Mouse (Mus musculus): Measurements from ENCODE around the gene Myo6. TPM values are rescaled to one million over a fixed set of nuclear protein-coding genes. Genes with fewer than 3 reads are reported as not detected.

The Myo6 gene
- polyA plus RNA-seq, 1 experiment = 16.4 TPM

DNA sequence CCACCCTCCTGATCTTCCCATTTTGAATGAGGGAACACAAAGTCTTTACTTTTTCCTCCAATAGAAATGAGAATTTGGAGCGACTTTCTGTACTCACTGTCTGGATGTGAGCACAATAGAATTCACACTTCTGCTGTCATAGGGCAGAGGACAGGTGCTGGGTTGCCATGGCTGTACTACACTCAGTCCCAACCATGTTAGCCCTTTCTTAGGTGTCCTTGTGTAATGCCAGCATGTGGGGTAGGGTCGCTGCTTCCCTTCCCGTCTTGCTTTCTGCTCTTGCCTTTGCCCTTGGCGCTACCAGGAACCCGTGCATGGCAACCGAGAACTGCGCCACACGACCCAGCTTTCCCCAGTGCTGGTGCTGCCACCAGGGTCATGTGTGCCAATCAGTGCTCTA is 21.9 kb downstream of the Myo6 start:
- Histone ChIP-seq H3K27ac (ENCODE audit: control insufficient read depth, insufficient read depth, low read depth, low read length, poor library complexity) (no peak overlapping the region), H3K4me3 (replicated peaks; ENCODE audit: control insufficient read depth, low read depth, low read length) (no peak overlapping the region), H3K4me1 (ENCODE audit: control insufficient read depth, insufficient read depth, low read length) (no peaks in the 10 kb centered on the region)
- 84% methylated on average over 8 of the region's 8 CpGs for WGBS
- no peak for TF ChIP-seq POLR2A (IDR thresholded peaks at IDR 0.05; ENCODE audit: borderline replicate concordance, control insufficient read depth, low read depth, low read length)
- no peak for TF ChIP-seq CTCF (IDR thresholded peaks at IDR 0.05; ENCODE audit: control insufficient read depth, insufficient read depth, low read length)

DNA sequence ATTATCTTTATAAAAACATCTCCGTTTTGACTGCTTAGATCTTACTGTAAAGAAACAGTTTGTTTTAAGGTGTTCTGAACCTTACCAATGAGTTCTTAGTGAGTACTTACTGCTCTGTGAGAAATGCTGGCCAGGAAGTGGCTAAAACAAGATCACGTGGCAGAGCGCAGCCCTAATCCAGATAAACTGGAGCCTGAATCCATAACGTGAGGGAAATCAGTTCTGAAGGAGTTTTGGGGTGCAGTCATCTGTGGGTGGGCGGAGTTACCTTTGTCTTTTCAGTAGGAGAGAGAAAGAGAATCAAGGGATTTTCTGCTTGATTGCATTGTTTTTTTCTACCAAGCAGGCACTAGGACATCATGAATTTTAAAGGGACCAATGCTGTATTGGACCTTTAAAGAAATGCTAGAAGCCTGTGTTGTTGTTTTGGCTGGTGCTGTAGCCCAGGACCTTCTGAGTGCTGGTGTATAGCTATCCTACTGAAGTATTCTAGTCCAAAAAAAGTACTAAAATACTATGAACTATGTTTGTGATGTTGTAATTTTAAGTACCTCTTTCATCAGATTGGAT is 23.6 kb downstream of the Myo6 start:
- no peak for TF ChIP-seq POLR2A (IDR thresholded peaks at IDR 0.05; ENCODE audit: borderline replicate concordance, control insufficient read depth, low read depth, low read length)
- no peak for TF ChIP-seq CTCF (IDR thresholded peaks at IDR 0.05; ENCODE audit: control insufficient read depth, insufficient read depth, low read length)
- 66% methylated on average over 5 of the region's 5 CpGs for WGBS
- H3K4me3 ChIP-seq (replicated peaks; ENCODE audit: control insufficient read depth, low read depth, low read length) = no peak overlapping the region
- H3K4me1 ChIP-seq (ENCODE audit: control insufficient read depth, insufficient read depth, low read length) = no peaks in the 10 kb centered on the region
- H3K27ac ChIP-seq (ENCODE audit: control insufficient read depth, insufficient read depth, low read depth, low read length, poor library complexity) = no peak overlapping the region

DNA sequence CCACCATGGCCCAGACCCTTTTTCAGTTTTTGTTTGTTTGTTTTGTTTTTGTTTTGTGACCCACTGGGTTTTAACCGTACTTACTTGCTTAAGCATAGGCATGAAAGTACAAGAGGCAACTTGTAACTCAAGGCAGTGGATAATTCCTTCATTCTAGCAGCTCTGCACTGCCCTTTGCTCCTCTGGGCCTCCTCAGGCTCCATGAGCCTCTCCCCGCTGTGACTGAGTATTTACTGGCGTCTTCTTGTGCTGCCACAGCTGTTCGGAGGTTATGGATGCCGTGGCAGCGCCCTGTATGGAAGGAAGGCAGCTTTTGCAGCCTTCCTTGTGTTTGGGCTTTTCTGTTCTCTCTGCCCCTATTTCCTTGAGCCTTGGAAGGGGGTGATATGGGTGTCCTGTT is 26.4 kb downstream of the Myo6 start:
- H3K27ac ChIP-seq (ENCODE audit: control insufficient read depth, insufficient read depth, low read depth, low read length, poor library complexity) = no peak overlapping the region
- WGBS = 79% methylated on average over 6 of the region's 6 CpGs
- TF ChIP-seq POLR2A (IDR thresholded peaks at IDR 0.05; ENCODE audit: borderline replicate concordance, control insufficient read depth, low read depth, low read length) (no peak), CTCF (IDR thresholded peaks at IDR 0.05; ENCODE audit: control insufficient read depth, insufficient read depth, low read length) (no peak)
- H3K4me3 ChIP-seq (replicated peaks; ENCODE audit: control insufficient read depth, low read depth, low read length) = no peak overlapping the region
- no peaks in the 10 kb centered on the region for H3K4me1 ChIP-seq (ENCODE audit: control insufficient read depth, insufficient read depth, low read length)

DNA sequence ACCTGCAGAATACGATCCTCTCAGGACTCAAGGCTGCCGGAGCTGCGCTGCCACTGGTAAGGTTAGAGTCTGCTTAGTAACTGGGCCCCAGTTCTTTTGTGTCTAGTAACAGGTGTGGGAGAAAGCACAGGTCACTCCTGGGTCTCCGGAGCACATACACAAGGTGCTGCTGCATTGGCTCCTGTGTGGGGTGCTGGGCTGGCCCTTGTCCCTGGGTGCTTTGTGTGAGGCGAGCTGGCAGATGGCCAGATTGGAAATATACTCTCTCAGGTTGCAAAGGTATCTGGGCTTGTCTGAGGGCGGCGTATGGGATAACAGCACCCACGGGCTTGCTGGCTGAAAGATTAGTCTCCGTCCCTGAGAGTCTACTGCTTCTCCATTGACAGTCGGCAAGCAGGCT is 27.5 kb downstream of the Myo6 start:
- TF ChIP-seq POLR2A (IDR thresholded peaks at IDR 0.05; ENCODE audit: borderline replicate concordance, control insufficient read depth, low read depth, low read length) (no peak), CTCF (IDR thresholded peaks at IDR 0.05; ENCODE audit: control insufficient read depth, insufficient read depth, low read length) (no peak)
- no peaks in the 10 kb centered on the region for H3K4me1 ChIP-seq (ENCODE audit: control insufficient read depth, insufficient read depth, low read length)
- H3K4me3 ChIP-seq (replicated peaks; ENCODE audit: control insufficient read depth, low read depth, low read length) = no peak overlapping the region
- H3K27ac ChIP-seq (ENCODE audit: control insufficient read depth, insufficient read depth, low read depth, low read length, poor library complexity) = no peak overlapping the region
- 85% methylated on average over 10 of the region's 10 CpGs for WGBS

DNA sequence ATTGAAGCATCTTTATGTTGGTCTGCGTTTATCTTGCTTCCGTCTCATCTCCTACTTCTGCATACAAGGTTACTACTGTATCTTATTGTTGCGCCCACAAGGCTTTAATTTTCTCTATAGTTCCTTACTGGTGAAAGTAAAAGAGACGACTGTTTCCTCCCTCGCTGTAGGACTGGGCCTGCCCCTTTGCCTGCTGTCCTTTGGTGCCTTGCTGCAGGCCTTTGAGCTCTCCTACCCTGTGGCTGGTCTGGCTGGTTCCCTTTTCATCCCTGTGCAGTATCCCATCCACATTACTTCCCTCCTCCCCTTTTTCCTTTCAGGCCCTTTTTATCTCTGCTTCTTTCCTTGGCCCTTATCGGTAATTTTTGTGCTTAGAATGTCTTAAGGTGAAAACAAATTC is 29.6 kb downstream of the Myo6 start:
- no peak overlapping the region for H3K4me3 ChIP-seq (replicated peaks; ENCODE audit: control insufficient read depth, low read depth, low read length)
- no peak for TF ChIP-seq CTCF (IDR thresholded peaks at IDR 0.05; ENCODE audit: control insufficient read depth, insufficient read depth, low read length)
- TF ChIP-seq POLR2A (IDR thresholded peaks at IDR 0.05; ENCODE audit: borderline replicate concordance, control insufficient read depth, low read depth, low read length) = no peak
- WGBS = 76% methylated on average over 6 of the region's 6 CpGs
- H3K4me1 ChIP-seq (ENCODE audit: control insufficient read depth, insufficient read depth, low read length) = no peaks in the 10 kb centered on the region
- no peak overlapping the region for H3K27ac ChIP-seq (ENCODE audit: control insufficient read depth, insufficient read depth, low read depth, low read length, poor library complexity)

DNA sequence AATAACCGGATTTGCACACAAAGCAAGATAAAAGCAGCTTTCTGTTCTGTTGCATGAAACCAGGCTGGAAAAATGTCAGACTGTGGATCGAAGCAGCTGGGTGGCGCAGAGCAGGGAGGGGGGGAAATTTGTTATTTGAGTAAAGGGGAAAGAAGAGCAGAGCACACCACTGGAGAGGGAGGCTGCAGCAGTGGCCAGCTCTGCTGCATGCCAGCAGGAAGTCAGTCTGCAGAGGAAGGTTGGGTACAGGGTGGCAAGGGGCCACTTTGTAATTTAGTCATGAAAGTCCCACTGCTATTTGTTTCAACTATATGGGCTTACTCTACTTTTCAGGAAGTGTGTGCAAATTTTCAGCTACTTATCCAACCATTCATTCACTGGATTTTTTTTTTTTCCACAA is 31.3 kb downstream of the Myo6 start:
- Histone ChIP-seq H3K27ac (ENCODE audit: control insufficient read depth, insufficient read depth, low read depth, low read length, poor library complexity) (no peak overlapping the region), H3K4me3 (replicated peaks; ENCODE audit: control insufficient read depth, low read depth, low read length) (no peak overlapping the region), H3K4me1 (ENCODE audit: control insufficient read depth, insufficient read depth, low read length) (no peaks in the 10 kb centered on the region)
- WGBS = 55% methylated on average over 3 of the region's 3 CpGs
- TF ChIP-seq CTCF (IDR thresholded peaks at IDR 0.05; ENCODE audit: control insufficient read depth, insufficient read depth, low read length) = no peak
- no peak for TF ChIP-seq POLR2A (IDR thresholded peaks at IDR 0.05; ENCODE audit: borderline replicate concordance, control insufficient read depth, low read depth, low read length)

DNA sequence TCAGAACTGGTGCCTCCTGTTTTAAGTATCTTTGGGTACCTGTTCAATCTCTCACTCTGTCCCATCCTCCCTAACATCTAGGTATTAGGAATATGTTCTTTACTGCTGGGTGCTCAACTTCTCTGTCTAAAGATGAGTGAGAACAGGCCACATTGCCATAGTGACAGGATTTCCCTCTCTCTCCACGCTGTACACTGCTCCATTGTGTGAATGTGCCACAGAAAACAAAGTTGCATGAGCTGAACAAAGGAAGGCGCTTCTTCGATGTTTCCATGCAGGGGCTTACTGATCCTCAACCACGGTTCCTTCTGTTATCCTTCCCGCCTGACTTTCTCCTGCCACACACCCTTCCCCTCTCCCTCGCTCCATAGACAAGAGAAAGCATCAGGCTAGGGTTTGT is 32.4 kb downstream of the Myo6 start:
- 81% methylated on average over 6 of the region's 6 CpGs for WGBS
- TF ChIP-seq CTCF (IDR thresholded peaks at IDR 0.05; ENCODE audit: control insufficient read depth, insufficient read depth, low read length) (no peak), POLR2A (IDR thresholded peaks at IDR 0.05; ENCODE audit: borderline replicate concordance, control insufficient read depth, low read depth, low read length) (no peak)

DNA sequence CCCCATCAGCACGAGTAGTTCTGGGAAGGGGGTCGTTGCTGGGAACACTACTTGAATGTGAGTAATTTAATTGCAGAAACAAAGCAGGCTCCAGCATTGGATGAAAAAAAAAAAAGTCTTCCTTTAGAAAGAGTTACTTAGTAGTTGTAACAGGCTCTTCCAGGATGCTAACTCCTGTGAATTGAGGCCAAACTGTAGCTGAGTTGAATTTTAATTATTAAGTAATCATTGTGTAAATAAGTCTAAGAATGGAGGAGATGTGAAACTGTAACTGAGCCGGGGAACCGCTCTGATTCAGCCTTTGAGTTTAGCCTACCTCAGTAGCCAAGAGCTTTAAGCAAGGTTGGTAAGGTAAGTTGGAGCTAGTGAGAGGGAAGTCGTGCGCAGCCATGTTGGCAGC is 36.0 kb downstream of the Myo6 start:
- no peaks in the 10 kb centered on the region for H3K4me1 ChIP-seq (ENCODE audit: control insufficient read depth, insufficient read depth, low read length)
- H3K4me3 ChIP-seq (replicated peaks; ENCODE audit: control insufficient read depth, low read depth, low read length) = no peak overlapping the region
- no peak overlapping the region for H3K27ac ChIP-seq (ENCODE audit: control insufficient read depth, insufficient read depth, low read depth, low read length, poor library complexity)
- TF ChIP-seq POLR2A (IDR thresholded peaks at IDR 0.05; ENCODE audit: borderline replicate concordance, control insufficient read depth, low read depth, low read length) (no peak), CTCF (IDR thresholded peaks at IDR 0.05; ENCODE audit: control insufficient read depth, insufficient read depth, low read length) (no peak)
- WGBS = 80% methylated on average over 6 of the region's 6 CpGs

More for the DNA sequence above, 32.4 kb downstream of the Myo6 start:
- H3K4me1 ChIP-seq (ENCODE audit: control insufficient read depth, insufficient read depth, low read length) = no peaks in the 10 kb centered on the region
- no peak overlapping the region for H3K4me3 ChIP-seq (replicated peaks; ENCODE audit: control insufficient read depth, low read depth, low read length)
- H3K27ac ChIP-seq (ENCODE audit: control insufficient read depth, insufficient read depth, low read depth, low read length, poor library complexity) = no peak overlapping the region
